Mouse (Mus musculus): ENCODE results near the gene Tnnc1. TPM values are rescaled to one million over a fixed set of nuclear protein-coding genes. Genes with fewer than 3 reads are reported as not detected.
A peak's percentile ranks its signal among the peaks of the same experiment; 100 is the strongest.

Gene Tnnc1
- polyA plus RNA-seq, 2 experiments from 2014 or later: not detected

DNA sequence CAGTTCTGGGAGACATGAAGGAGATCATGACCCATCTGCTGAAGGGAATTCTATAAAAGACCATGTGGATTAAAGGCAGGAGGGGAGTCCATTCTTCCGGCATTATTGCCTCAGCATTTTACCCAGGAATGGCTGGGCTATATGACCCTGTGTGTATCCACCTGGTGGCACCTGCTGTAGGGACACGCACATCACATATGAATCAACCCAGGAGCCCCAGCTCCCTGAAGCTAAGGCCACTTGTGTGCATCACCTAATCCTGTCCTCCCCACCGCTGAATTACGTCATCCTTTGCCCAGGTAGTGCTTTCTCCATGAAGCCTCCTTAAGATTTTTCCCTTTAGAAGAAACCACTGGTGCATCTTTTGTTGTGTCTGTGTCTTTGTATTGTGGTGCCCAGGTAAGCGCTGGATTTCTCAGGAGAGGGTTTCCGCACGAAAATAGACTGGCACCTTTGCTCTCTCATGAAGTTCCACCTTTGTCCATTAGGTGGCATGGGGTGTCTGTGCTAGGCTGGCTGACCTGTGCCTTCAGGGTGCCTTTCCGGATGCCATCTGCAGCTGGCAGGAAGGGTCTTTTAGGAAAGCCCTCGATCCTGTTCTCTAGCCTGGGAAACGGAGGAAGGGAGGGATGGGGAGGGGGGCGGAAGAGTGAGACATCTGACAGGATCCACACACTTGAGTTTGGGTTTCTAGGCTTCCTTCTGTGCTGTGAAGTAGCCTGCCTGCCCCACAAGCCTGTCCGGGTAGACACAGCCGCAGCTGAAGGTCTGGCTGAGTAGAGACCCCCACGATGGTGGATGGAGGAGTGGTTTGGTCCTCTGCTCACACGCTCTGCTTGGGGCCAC, 7.3 kb downstream of the Tnnc1 start:
- peak; percentile 94 for ATAC-seq

DNA sequence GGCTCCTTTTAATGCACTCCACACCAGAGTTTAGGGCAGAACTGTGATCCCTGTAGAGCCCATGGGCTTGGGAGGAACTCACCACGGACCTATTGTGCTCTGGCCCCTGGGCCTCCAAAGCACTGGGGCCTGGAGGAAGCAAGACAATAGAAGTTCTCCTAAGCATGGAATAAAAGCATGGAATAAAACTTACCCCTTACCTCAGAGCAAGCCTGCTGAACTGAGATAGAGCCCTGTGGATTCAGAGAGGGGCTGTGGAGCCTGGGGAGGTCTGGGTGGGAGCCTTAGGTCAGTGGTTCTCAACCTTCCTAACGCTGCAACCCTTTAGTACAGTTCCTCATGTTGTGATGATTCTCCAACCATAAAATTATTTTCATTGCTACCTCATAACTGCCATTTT, 8.7 kb downstream of the Tnnc1 start, which contains the start of gene Nisch:
Gene Nisch (minus strand): TSS at position 101 of the 400 bp plus-strand sequence.
- no peak for ATAC-seq

DNA sequence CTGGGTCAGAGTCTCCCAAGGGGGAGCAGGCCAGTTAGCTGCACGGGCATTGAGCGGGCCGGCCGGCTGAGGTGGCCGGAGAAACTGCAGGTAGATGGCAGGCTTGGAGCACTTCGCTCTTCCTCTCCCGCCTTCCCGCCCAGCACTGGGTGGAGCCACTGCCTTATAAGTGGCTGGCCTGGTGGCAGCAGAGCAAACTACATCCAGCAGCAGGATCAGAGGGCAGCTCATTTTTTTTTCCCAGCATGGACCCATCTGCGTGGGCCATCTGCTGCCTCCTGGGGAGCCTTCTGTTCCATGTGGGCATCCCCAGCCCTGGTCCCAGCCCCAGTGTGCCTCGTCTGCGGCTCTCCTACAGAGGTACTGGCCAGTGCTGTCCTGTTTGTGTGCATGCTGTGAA, 9.6 kb downstream of the Tnnc1 start, which contains the start of gene Sema3g:
Gene Sema3g (plus strand): TSS at position 195 of the 400 bp plus-strand sequence.
- no peak for ATAC-seq

DNA sequence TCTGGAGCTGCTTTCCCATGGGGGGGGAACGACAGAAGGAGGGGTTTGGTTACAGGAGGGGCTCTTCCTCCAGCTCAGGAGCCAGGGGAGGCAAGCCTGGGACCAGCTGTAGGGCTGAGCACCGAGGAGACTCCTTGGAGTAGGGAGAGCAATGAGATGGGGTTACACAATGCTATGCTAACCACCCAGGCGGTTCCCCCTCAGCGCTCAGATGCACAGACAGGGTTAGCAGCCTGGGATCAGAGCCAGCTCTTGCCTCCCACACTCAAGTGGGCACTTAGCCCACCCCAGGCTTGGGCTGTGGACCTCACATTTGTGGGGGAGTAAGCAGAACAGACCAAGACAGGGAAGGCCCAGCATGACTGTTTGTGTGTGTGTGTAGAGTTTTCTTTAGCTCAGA, 18.9 kb downstream of the Tnnc1 start:
- no peak for ATAC-seq

DNA sequence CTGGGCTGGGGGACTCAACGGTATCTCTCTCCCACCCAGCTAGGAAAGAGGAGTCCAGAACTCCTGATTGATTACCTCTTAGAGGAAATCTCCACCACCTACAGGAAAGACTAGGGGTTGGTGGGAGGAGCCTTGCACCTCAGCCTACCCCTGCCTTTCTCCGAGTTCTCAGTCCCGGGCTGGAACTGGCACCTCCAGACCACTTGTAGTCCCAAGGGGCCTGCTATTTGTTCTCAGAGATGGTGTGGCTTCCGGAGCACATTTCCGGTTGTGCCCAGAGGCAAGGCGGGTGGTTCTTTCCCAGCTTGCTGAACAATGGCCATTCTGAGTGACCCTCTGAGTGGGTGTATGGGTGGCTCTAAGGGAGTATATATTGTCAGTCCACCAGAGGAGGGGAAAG, 20.1 kb downstream of the Tnnc1 start:
- ATAC-seq: no peak

DNA sequence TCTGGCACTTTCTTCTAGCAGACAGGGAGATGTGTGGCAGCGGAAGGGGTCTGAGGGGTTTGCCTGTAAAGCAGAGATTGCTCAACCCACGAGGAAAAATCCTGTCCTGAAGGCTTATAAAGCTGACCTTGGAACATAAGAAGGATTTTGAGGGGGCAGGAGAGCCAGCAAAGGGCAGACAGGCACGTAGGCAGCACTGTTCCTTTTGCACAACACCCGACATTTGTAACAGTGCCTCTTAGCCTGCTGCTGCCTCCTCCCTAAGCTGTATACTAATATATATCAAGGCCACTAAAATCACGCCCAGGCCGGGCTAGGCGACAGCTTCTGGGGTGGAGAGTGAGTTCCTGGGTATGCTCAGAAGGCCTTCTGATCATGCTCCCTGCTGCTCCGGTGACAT, 22.3 kb downstream of the Tnnc1 start:
- ATAC-seq: no peak

DNA sequence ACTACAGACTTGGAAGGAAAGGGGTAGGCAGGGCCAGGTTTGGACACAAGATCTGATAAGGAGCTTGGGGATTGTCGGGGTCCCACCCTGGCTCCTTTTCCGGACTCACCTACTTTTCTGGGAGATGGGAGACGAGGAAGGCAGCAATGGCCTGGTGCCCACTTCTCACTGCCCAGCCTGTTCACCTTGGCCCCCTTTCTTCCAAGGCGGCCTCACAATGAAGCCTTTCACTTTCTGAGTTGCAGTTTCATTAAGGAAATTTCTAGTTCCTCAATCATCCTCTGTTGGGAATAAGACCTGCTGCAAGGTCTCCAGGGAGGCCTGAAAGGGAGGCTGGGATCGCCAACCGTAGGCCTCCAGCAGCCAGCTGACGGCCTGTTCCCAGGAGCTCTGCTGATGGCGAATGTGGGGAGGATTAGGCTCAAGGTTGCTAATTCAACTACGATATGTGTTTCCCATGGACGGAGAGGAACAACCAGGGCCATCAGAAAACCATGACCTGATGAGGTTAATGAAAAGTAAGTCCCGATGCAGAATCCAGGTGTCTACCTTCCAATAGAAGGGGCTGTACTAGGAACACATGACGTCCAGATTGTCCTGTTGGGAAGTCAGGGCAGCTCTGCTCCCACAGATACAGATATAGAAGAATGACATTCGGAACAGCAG, 24.4 kb downstream of the Tnnc1 start:
- no peak for ATAC-seq

DNA sequence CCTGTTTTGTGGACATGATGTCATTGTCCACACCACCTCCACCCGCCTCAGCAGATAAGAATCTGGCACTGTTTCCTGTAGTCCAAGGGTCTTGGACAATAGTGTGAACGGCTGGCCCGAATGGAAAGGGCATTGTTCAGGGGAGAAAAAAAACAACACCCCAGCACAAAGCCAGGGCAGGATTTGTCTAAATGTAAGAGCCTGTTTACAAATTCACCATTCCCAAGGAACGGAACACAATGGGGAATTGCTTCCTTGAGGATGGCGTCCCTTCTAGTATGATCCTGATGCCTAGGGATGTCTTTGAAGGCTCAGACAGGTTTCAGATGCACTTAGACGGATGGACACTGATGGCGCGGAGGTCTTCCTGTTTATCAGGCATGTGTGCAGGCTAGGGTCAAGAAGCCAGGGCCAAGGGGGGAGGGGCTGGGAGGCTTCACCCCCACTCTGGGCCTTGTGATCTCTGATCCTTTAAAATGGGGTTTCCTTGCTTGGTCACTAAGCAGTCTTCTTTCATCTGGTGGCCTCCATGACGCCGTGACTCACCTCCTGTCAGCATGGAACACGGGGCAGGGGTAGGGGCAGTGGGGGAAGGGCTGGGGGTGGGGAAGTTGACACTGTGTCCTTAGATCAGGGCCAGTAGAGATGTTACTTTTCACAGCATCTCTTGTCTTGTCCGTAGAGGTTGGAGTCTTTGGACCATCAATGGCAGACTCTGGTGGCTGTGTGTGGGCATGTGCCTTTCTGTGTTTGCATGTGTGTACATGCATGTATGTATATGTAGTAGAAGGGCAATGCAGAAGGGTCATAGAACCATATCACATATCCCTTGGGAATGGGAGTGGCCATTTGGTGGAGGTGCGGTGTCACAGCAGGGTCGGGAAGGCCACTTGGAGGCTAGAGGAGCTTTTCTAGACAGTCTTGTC, 25.2 kb downstream of the Tnnc1 start:
- ATAC-seq: peak; percentile 5

DNA sequence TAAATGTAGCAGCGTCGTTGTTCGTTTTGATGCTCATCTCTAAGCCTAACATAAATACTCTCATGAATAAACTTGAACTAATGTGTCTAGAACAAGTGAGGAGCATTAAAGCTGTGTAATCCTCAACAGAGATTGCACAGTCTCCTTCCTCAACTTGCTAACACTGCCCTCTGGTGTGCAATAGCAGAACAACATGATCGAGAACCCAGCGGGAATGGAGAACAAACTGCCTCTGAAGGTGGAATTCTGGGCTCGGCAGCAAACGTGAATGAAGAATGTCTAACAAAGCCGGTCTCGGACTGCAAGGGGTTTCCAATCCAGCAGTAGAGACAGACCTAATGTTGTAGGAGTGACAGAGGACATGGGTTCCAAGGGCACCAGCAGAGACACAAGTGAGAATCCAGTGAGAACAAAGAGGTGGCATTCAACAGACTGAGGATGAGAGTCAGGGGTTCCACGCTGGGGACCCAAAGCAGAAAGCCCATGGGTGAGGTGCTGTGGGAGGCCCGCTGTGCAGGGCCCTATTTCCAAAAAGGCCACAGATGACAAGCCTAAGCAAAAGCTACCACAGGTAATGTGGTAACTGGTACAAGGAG, 26.0 kb downstream of the Tnnc1 start:
- ATAC-seq: peak; percentile 83

DNA sequence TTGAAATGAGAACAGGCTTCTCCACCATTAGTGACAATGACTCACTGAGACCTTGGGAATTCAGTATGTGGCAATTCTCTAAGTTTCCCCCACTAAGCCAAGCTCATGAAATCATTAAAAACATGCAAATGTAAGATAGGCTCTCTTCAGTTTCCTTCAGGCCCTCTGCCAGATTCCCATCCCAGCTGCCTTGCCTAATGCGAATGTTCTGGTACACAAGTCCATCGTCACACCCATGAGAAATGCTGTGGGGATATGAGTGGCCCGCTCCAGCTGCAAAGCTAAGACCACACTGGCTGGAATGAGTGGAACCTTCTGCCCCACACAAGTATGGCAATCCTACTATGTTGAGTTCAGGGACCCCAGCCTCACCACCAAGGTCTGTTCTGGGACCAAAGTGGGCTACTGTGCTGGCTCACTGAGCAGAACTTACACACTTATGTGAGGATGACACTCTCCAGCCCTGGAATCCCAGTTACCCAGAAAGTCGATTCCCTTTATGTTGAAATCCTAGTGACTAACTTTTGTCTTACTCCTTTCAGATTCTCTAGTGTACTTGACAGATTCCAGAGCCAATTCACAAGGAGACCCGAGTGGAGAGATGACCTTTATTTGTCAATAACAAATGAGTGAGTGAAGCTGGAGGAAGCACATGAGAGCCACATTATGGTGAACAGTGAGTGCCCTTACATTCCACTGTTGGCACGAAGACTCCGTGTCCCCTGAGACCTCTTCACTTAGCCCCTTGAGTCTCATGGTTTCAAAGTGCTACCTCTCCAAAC, 29.2 kb downstream of the Tnnc1 start:
- ATAC-seq: no peak

DNA sequence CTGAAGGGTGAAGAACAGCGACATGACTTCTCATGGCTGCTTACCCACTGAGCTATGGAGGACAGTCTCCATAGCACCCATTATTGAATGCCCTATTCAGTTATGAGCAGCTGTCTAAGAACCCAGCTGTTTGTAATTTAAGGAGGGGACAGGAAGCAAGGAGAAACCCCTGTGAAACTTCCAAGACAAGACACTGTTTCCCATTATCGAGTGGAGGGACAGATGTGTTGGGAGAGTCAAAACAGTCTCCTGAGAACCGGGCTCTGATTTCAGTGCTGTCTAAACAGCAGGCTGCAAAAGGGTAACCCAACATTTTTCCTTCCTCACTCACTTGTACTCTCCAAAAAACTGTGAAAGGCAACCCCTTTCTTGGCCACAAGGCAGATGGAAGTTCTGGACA, 32.4 kb downstream of the Tnnc1 start:
- no peak for ATAC-seq

DNA sequence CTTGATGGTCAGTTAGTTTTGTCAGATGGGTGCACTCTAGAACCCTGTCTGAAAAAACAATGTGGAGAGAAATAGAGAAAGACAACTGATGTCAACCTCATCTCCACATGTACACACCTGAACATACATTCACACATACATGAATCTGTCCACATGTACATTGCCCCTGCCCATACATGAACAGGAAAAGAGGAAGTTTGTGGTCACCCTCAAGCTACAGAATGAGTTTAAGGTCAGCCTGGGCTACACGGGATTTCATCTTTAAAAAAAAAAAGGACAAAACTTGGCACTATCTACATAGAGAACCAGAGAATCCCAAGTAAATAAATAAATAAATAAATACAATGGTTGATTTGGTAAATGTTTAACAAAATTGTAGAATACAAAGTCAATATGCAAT, 36.7 kb downstream of the Tnnc1 start:
- no peak for ATAC-seq

DNA sequence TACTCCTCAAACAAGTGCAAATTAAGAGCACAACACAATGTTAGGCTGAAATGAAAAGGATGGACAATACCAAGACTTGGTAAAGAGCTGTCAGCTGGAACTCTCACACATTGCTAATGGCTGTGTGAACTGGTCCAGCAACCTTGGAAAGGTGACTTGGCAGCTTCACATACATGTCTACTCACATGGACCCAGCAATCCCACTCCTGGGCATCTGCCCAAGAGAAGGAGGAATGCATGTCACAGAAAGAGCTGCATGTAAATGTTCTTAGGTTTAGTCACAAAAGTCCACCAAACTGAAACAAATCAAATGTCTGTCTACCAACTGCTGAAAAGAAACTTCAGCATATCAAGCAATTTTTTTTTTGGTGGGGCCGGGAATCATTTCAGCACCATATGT, 37.8 kb downstream of the Tnnc1 start:
- ATAC-seq: no peak

DNA sequence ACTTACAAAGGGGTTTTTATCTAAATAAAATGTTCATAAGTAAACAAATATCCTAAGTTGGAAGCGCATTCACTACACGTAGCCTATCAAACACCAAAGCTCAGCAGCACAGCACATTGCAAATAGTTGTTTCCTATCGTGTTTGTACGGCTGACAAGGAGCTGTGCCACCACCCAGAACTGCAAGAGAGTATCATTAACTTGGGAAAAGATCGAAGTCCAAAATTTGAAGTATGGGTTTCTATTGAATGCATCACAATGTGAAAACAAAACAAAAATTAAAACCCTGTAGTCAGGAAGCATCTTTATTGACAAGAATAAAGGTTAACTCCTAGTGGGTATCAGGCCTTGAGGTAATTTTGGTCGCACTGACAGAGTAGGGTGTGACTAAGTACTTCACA, 40.3 kb downstream of the Tnnc1 start:
- ATAC-seq: no peak

DNA sequence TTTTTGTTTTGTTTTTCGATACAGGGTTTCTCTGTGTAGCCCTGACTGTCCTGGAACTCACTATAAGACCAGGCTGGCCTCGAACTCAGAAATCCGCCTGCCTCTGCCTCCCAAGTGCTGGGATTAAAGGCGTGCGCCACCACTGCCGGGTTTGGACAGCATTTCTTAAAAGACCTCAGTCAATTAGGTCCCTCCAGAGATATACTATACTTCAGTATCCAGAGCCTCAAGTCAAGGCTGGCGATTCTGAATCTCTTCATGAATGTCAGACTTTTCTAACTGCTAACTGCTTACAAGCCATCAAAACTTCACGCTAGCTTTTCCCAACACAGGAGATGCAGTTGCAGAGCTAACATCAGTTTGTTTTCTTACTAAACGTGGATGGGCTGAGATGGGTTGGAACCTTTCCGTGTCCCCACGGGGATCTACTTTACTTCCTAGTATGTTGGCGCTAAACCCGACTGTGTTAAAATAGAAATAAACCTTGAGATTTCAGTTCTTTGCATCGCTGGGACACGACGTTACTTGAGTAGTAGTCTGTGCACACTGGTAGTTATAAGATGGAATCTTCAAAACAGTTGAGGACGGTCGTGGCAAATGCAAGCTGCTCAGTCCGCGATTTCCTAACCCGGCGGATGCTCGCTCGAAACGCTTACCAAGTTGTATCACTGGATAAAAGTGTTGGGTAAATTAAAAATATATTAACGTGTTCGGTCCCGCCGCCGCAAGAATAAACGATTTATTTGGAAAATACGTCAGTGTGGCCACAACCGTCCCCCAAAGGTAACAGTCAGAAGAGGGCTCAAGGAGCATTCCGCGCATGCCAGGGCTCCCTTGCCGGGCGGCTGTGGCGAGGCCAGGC, 42.3 kb downstream of the Tnnc1 start:
- peak; percentile 46 for ATAC-seq

DNA sequence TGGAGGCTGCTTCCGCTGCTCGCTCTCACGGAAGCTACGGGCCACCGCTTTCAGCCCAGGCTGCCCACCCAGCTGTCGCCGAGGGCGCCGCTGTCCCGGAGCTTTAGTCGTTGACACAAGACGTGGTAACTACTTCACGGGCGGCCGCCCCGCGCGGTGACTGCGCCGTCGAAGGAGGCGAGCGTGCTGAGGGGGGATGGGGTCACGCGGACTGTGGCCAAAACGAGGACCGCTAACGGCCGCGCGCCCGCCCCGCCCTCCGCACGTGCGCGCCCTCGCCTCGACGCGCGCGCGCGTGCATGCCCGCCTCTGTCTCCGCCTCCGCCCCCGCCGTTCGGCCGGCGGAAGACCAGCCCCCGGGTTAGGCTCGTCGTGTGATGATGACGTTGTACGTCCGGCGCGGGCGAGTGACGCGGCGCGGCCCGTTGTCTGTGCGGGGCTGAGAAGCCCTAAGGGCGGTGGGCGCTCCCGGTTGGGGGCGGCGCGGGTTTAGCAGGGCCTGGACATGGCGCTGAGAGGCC, 43.0 kb downstream of the Tnnc1 start, which contains the start of the genes Phf7 and Bap1:
Gene Phf7 (minus strand): TSS at position 234 of the 521 bp plus-strand sequence.
Gene Bap1 (plus strand): TSS at position 367 of the 521 bp plus-strand sequence.
- ATAC-seq: peak; percentile 80

DNA sequence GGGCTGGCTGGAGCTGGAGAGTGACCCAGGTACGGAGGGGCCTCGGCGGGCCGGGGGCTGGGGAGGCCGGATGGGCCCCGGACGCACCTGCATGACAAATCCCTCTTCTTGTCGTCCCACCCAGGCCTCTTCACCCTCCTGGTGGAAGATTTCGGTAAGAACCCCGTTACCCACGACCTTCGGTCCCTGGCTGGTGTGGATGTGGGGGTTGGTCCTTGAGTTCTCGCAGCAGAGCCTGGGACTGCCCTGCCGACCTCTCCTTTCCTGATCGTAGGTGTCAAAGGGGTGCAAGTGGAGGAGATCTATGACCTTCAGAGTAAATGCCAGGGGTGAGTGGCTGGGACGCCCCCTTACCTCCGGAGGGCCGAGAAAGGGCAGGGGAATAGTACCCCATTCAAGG, 43.5 kb downstream of the Tnnc1 start:
- peak; percentile 30 for ATAC-seq

DNA sequence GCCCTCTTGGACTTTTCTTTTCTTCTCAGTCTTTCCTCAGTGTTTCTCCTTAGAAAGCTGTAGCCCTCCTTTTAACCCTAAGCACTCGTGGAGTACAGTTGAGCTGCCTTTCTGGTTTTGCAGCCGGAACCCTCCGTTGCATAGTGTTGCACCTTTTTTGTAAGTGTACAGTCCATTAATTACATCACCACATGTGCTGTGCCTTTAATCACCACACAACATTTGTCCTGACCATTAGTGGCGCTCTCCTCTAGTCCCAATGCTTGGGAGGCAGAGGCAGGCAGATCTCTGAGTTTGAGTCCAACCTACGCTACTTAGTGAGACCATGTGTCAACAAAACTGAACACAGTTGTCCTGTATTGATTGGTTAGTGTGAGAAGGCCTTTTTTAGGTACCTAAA, 44.0 kb downstream of the Tnnc1 start:
- no peak for ATAC-seq

DNA sequence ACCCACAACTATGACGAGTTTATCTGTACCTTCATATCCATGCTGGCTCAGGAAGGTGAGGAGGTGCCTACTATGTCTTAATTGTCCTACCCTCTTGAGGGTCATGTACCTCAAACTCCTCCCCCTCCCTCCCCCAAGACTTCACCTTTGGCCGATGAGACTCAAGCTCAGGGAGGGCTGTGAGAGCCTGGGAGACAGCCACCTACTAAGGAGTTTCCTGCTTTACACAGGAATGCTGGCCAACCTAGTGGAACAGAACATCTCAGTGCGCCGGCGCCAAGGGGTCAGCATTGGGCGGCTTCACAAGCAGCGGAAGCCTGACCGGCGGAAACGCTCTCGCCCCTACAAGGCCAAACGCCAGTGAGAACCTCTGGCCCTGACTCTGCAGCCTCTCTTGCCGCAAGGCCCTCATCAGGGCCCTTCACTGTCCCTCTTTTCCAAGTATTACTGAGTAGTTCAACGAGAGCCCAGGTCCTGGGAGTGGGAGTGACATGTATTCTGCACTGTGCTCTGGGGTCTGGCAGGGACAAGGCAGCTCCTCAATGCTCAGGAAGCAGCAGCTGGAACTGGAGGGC, 50.5 kb downstream of the Tnnc1 start:
- no peak for ATAC-seq

DNA sequence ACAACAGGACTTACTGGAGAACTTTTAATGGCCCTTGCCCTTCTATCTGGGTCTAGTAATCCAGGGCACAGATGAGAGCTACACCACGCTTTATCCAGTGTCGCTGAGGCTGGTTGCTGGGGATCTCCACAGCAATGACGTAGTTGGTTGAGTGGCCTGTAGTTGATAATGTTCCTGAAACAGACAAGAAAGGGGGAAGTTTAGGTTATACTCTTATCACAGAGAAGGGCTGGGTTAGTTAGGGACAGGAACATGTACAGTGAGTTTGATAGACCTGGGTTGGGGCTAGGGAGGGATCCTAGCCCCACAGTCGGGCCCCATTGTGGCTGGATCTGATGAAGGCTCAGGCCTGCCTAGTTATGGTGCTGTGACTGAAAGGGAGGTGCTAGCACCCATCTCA, 52.3 kb downstream of the Tnnc1 start:
- ATAC-seq: no peak
